Mouse (Mus musculus) kidney, postnatal 0 days (tissue): ENCODE measurements around the gene Gm29797. TPM values are rescaled to one million over a fixed set of nuclear protein-coding genes. Genes with fewer than 3 reads are reported as not detected.
A peak's percentile ranks its signal among the peaks of the same experiment; 100 is the strongest.

ENCODE experiments used
- ATAC-seq: fragments of 200-750 bp; cut with Nextera tagmentation; replicated peaks from 2 replicates; pipeline ENCODE4 v1.8.0; 2017; ENCODE audit warnings: low read depth, moderate number of reproducible peaks, moderate TSS enrichment, moderate library complexity; ENCODE audit not compliant: low FRiP score
- DNase-seq: peaks from one replicate; pipeline ENCODE4 v3.0.0-alpha.2; 2016; ENCODE audit warnings: low spot score
- H3K27ac ChIP-seq: fragments of 300-500 bp; sonication (generic); 2 replicates; pipeline ENCODE4 v1.5.1; 2014; ENCODE audit warnings: mild to moderate bottlenecking
- H3K27me3 ChIP-seq: fragments of 300-500 bp; sonication (generic); 2 replicates; pipeline ENCODE4 v1.6.1; 2014; ENCODE audit warnings: low read length, mixed read lengths; ENCODE audit not compliant: insufficient read depth
- H3K36me3 ChIP-seq: fragments of 300-500 bp; sonication (generic); 2 replicates; pipeline ENCODE4 v1.6.1; 2014; ENCODE audit warnings: low read length, mixed read lengths; ENCODE audit not compliant: insufficient read depth
- H3K4me1 ChIP-seq: fragments of 300-500 bp; sonication (generic); replicated peaks from 2 replicates; pipeline ENCODE4 v1.6.1; 2014; ENCODE audit warnings: antibody characterized with exemption, low read length, mixed read lengths; ENCODE audit not compliant: insufficient read depth
- H3K4me2 ChIP-seq: fragments of 300-500 bp; sonication (generic); 2 replicates; pipeline ENCODE4 v1.6.1; 2014; ENCODE audit warnings: mild to moderate bottlenecking, low read length, moderate library complexity, mixed read lengths
- H3K4me3 ChIP-seq: fragments of 300-500 bp; sonication (generic); replicated peaks from 2 replicates; pipeline ENCODE4 v1.5.1; 2014; ENCODE audit warnings: low read depth, low read length
- H3K9ac ChIP-seq: fragments of 300-500 bp; sonication (generic); 2 replicates; pipeline ENCODE4 v1.6.1; 2014; ENCODE audit warnings: low read depth, low read length
- H3K9me3 ChIP-seq: fragments of 300-500 bp; sonication (generic); replicated peaks from 2 replicates; pipeline ENCODE4 v1.6.1; 2016; ENCODE audit warnings: low read length, inconsistent platforms, mixed read lengths
- CTCF ChIP-seq: IDR thresholded peaks from 2 replicates; pipeline ENCODE4 v1.5.1; 2016; ENCODE audit warnings: antibody characterized with exemption, low read depth, mild to moderate bottlenecking, moderate library complexity
- WGBS: fragments of 180-500 bp; shearing (Covaris S2); extraction: QIAGEN DNeasy Blood & Tissue Kit; methylation state at CpG from one replicate; pipeline ENCODE4 v1.1.7; 2014; 5-methylcytosine and 5-hydroxymethylcytosine counted together
- polyA plus RNA-seq: library from polyadenylated mRNA; unstranded; fragments of >200 nt; fragmentation: Nextera tagmentation; extraction: Ambion mirVana; gene quantifications from 2 replicates; pipeline ENCODE4 v1.2.1, GENCODE M21; 2015

Gene Gm29797
- polyA plus RNA-seq, 1 experiment from 2014 or later: not detected

- H3K27ac ChIP-seq: no peak overlapping the region
- no peak for TF ChIP-seq CTCF
- no peaks in the 10 kb centered on the region for H3K27me3 ChIP-seq
- no peak overlapping the region; the same call in 1 of the 2 replicates for H3K4me2 ChIP-seq
- H3K9me3 ChIP-seq: no peaks in the 10 kb centered on the region
- peaks cover 15% of the 10 kb centered on the region for H3K36me3 ChIP-seq
- no peak overlapping the region for H3K4me3 ChIP-seq
- ATAC-seq: no peak
- 92% methylated on average over 4 of the region's 4 CpGs for WGBS
- no peak for DNase-seq
- 0 out of 2 replicates have a peak, but pooled peaks cover 6% of the 10 kb centered on the region for H3K4me1 ChIP-seq
- H3K9ac ChIP-seq: 0 out of 2 replicates have a peak overlapping the region, but pooled peaks have one; percentile 23
Measured at GRCm38 (mm10) chr2:181691571-181691970, 34.7 kb downstream of the Gm29797 start.

DNA sequence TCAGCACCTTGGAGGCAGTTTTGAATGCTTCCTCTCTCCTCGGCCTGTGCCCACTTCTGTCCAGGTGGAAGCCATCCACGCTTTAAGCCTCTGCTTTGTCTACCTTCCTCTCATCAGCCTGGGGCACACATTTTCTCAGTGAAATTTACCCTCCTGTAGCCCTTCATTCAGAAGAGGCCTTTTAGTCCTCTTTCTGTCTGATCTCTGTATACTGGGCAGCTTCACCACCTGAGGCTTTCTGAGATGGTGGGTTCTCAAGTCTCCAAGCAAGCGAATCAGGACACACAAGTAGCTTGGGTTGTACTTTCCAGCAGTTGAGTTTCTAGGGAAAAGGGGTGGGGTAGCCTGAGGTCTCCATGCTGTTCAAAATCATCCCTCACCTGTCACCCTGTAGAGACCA, 35.5 kb downstream of the Gm29797 start:
- Histone ChIP-seq H3K4me1 (0 out of 2 replicates have a peak, but pooled peaks cover 6% of the 10 kb centered on the region), H3K27me3 (no peaks in the 10 kb centered on the region), H3K9ac (no peak overlapping the region), H3K4me2 (0 out of 2 replicates have a peak overlapping the region, but pooled peaks have one; percentile 98), H3K27ac (no peak overlapping the region), H3K36me3 (peaks cover 15% of the 10 kb centered on the region), H3K4me3 (no peak overlapping the region), H3K9me3 (no peaks in the 10 kb centered on the region)
- DNase-seq (no peak), ATAC-seq (no peak)
- TF ChIP-seq CTCF: no peak
- WGBS: 93% methylated on average over 3 of the region's 3 CpGs

DNA sequence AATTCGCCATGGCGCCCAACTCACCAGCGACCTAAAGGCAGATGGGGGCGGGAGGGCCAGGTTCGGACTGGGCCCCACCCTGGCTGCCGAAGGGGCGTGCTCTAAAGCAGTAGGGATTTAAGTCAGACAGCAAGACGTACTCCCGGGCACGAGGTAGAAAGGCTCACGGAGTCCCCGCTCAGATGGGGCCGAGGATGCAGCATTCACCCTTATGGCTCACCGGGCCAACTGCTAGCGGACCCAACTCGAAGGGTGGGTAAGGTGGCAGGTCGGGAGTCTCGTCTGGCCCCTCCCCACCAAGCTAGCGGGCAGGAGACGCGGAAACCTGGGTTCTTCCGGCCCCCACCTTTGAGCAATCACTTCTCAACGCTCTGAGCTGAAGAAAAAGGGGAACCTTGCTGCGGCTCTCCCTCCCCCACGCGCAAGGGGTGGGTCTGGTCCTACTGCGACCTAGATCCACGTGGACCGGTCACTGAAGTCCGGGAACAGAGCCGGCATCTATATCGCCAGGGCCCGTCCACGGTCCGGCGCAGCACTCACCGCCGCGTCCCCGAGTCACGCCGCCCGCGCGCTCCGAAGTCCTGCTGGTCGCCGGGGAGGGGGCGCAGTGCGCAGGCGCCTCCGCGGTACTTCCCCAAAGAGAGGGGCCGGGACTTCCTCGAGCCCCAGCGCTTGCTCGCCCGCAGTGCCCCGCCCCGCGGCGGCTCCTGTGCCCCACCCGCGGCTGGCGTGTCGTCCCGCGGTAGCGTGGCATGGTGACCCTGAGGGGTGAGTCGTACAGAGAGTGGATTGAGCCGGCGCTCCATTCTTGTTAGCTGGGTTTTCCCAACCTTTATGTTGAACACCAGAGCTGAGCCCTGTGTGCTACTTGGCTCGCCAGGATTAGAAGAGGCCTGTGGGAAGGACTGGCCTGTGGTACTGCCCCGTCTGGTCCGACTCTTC, 36.8 kb downstream of the Gm29797 start, which contains the start of gene Rgs19:
Gene Rgs19, minus strand, starts transcription at position 639 of the 942 bp plus-strand sequence.
- peak; percentile 67 for ATAC-seq
- Histone ChIP-seq H3K27me3 (no peaks in the 10 kb centered on the region), H3K4me1 (0 out of 2 replicates have a peak, but pooled peaks cover 6% of the 10 kb centered on the region), H3K4me2 (peak within 1 kb of the TSS; percentile 98), H3K27ac (no peak within 1 kb of the TSS), H3K9ac (peak within 1 kb of the TSS; percentile 63), H3K9me3 (no peaks in the 10 kb centered on the region), H3K36me3 (peaks cover 7% of the 10 kb centered on the region; the same call in 1 of the 2 replicates), H3K4me3 (peak within 1 kb of the TSS; percentile 58)
- no peak for TF ChIP-seq CTCF
- WGBS: under 1% methylated on average over 62 of the region's 75 CpGs
- DNase-seq: peak; percentile 80

DNA sequence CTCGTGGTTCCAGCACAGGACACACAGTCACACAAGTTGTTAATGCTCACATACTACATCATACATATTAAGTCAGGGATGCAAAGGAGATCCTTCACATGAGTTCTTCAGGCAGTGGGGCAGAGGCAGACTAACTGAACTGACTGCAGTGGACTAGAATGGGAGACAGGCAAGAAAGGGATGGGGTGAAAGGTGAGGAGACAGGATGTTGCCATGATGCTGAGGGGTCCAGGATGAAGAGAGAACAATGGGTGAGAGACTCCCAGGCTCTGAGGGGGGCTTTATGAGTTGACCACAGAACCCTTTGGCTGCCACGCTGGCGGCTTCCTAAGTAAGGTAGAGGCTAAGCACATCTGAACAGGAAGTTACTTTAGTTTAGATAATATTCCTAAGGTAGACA, 37.7 kb downstream of the Gm29797 start:
- no peak overlapping the region for H3K27ac ChIP-seq

DNA sequence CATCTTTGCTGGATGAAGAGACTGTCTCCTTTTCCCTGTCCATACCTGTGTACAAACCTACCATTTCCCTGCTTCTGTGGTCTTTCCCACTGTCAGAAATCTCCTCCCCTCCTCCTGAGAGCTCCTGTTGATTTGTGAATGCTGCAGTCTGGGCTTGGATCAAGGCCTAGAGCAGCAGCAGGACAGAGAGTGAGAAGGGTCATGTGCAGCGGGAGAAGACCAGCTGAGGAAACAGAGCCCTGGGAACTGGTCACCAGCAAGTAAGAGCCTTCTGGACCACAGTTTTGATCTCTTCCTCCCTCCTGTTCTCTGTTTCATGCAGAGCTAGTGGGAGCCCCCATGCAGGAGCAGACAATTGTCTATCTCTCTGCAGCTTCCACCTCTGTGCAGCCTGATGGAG, 38.9 kb downstream of the Gm29797 start:
- WGBS: 50% methylated on average over 1 of the region's 1 CpGs
- no peak for DNase-seq

More for the DNA sequence above, 37.7 kb downstream of the Gm29797 start:
- no peak for TF ChIP-seq CTCF
- Histone ChIP-seq H3K9me3 (no peaks in the 10 kb centered on the region), H3K27me3 (no peaks in the 10 kb centered on the region), H3K4me3 (no peak overlapping the region), H3K36me3 (0 out of 2 replicates have a peak, but pooled peaks cover 4% of the 10 kb centered on the region), H3K4me2 (peak overlapping the region; percentile 98; the same call in 1 of the 2 replicates), H3K9ac (no peak overlapping the region), H3K4me1 (0 out of 2 replicates have a peak, but pooled peaks cover 6% of the 10 kb centered on the region)
- DNase-seq: no peak
- ATAC-seq: no peak
- 92% methylated on average over 3 of the region's 3 CpGs for WGBS

GRCm38 (mm10) chr2:181696801-181697420, 40.1 kb downstream of the Gm29797 start:
- Histone ChIP-seq H3K4me2 (no peak overlapping the region), H3K36me3 (no peaks in the 10 kb centered on the region), H3K27ac (no peak overlapping the region), H3K4me3 (no peak overlapping the region), H3K4me1 (0 out of 2 replicates have a peak, but pooled peaks cover 6% of the 10 kb centered on the region), H3K9ac (no peak overlapping the region), H3K9me3 (no peaks in the 10 kb centered on the region), H3K27me3 (no peaks in the 10 kb centered on the region)
- ATAC-seq (no peak), DNase-seq (no peak)
- no peak for TF ChIP-seq CTCF
- 81% methylated on average over 33 of the region's 33 CpGs for WGBS

More for the DNA sequence above, 38.9 kb downstream of the Gm29797 start:
- 0 out of 2 replicates have a peak, but pooled peaks cover 6% of the 10 kb centered on the region for H3K4me1 ChIP-seq
- H3K27me3 ChIP-seq: no peaks in the 10 kb centered on the region
- no peak overlapping the region for H3K27ac ChIP-seq
- no peaks in the 10 kb centered on the region for H3K9me3 ChIP-seq
- TF ChIP-seq CTCF: no peak
- no peak overlapping the region for H3K4me2 ChIP-seq
- no peak for ATAC-seq
- no peak overlapping the region for H3K9ac ChIP-seq
- no peaks in the 10 kb centered on the region for H3K36me3 ChIP-seq
- H3K4me3 ChIP-seq: no peak overlapping the region
